Mouse (Mus musculus): ENCODE measurements around the gene Gclc. TPM values are rescaled to one million over a fixed set of nuclear protein-coding genes. Genes with fewer than 3 reads are reported as not detected.

Gclc gene
- total RNA-seq, 1 experiment: 25.2 TPM

DNA sequence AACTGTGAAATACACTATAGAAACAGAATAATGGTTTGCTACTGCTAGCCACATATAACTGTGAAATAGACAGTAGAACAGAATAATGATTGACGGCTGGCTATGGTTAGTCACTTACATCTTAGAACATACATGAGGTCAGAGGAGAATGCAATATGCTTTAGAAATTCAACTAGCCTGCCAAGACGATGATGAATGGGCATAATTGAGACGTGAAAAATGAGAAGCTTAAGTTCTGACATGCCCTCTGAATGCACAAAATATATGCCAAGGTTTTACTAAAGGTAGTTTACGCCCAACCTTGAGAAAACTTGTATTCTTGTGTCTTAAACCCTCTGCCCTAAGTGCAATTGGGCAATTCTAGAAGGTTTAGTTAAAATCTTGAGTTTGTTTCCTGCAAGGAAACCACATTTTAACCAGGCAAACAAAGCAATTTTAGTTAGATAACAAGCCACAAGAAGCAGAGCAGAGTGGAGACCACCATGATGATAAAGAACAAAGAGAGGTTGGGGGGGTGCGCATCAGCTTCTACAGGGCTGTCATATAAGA is 43.2 kb upstream of the Gclc start:
- H3K9me3 ChIP-seq (ENCODE audit: control insufficient read depth, insufficient read depth, low read depth, low read length): no peaks in the 10 kb centered on the region
- no peaks in the 10 kb centered on the region for H3K36me3 ChIP-seq (ENCODE audit: control insufficient read depth, insufficient read depth, low read length, poor library complexity, severe bottlenecking)
- no peaks in the 10 kb centered on the region for H3K4me1 ChIP-seq (ENCODE audit: control insufficient read depth in 2 of 2, insufficient read depth in 2 of 2, low read length in 2 of 2, poor library complexity in 1 of 2)
- in situ Hi-C loops (cut with MboI; ENCODE audit: low sequenced_read_pairs in 2 of 2, unreplicated experiment in 2 of 2): no loop called here
- no peak for TF ChIP-seq ZC3H11A (IDR thresholded peaks at IDR 0.05; ENCODE audit: borderline replicate concordance, low read depth, low read length)
- TF ChIP-seq HCFC1 (IDR thresholded peaks at IDR 0.05; ENCODE audit: borderline replicate concordance, insufficient read depth, low read length): no peak
- no peak for TF ChIP-seq ZNF384 (IDR thresholded peaks at IDR 0.05; ENCODE audit: low read depth, low read length)
- no peak for TF ChIP-seq CHD2 (IDR thresholded peaks at IDR 0.05; ENCODE audit: low read depth, low read length)
- no peak overlapping the region for H3K27ac ChIP-seq (ENCODE audit: insufficient read depth, low read depth, low read length, poor library complexity, severe bottlenecking)
- H3K9ac ChIP-seq (ENCODE audit: insufficient read depth, low read depth, low read length, poor library complexity, severe bottlenecking): no peak overlapping the region
- no peak for DNase-seq (ENCODE audit: low read depth, low spot score)
- H3K4me3 ChIP-seq (ENCODE audit: insufficient read depth in 1 of 2, low read depth in 1 of 2, low read length in 2 of 2, poor library complexity in 1 of 2, severe bottlenecking in 1 of 2): no peak overlapping the region

DNA sequence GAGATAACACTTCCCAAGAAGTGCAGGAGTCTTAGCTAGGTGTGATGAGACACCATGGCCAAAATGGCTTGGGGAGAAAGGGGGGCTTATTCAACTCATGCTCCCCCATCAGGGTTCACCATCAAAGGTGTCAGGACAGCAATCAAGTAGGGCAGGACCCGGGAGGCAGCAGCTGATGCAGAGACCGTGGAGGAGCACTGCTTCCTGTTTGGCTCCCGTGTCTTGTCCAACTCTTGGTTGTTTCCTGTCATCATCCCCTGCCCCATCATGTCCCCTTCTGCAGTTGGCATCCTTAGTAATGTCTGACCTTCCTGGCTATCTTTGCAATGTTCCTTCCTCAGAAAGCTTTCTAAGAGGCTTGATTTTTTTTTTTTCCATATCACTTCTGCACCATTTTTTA is 41.5 kb upstream of the Gclc start:
- in situ Hi-C loops (cut with MboI; ENCODE audit: low sequenced_read_pairs in 2 of 2, unreplicated experiment in 2 of 2): no loop called here
- Histone ChIP-seq H3K36me3 (ENCODE audit: control insufficient read depth, insufficient read depth, low read length, poor library complexity, severe bottlenecking) (no peaks in the 10 kb centered on the region), H3K9me3 (ENCODE audit: control insufficient read depth, insufficient read depth, low read depth, low read length) (no peaks in the 10 kb centered on the region), H3K4me1 (ENCODE audit: control insufficient read depth in 2 of 2, insufficient read depth in 2 of 2, low read length in 2 of 2, poor library complexity in 1 of 2) (no peaks in the 10 kb centered on the region), H3K4me3 (ENCODE audit: insufficient read depth in 1 of 2, low read depth in 1 of 2, low read length in 2 of 2, poor library complexity in 1 of 2, severe bottlenecking in 1 of 2) (no peak overlapping the region), H3K9ac (ENCODE audit: insufficient read depth, low read depth, low read length, poor library complexity, severe bottlenecking) (no peak overlapping the region), H3K27ac (ENCODE audit: insufficient read depth, low read depth, low read length, poor library complexity, severe bottlenecking) (no peak overlapping the region)
- no peak for TF ChIP-seq MAFK (IDR thresholded peaks at IDR 0.05; ENCODE audit: insufficient read depth, low read depth, low read length)
- no peak for TF ChIP-seq HCFC1 (IDR thresholded peaks at IDR 0.05; ENCODE audit: borderline replicate concordance, insufficient read depth, low read length)
- no peak for TF ChIP-seq ZNF384 (IDR thresholded peaks at IDR 0.05; ENCODE audit: low read depth, low read length)
- TF ChIP-seq ZC3H11A (IDR thresholded peaks at IDR 0.05; ENCODE audit: borderline replicate concordance, low read depth, low read length): no peak
- TF ChIP-seq CHD2 (IDR thresholded peaks at IDR 0.05; ENCODE audit: low read depth, low read length): no peak
- no peak for DNase-seq (ENCODE audit: low read depth, low spot score)

DNA sequence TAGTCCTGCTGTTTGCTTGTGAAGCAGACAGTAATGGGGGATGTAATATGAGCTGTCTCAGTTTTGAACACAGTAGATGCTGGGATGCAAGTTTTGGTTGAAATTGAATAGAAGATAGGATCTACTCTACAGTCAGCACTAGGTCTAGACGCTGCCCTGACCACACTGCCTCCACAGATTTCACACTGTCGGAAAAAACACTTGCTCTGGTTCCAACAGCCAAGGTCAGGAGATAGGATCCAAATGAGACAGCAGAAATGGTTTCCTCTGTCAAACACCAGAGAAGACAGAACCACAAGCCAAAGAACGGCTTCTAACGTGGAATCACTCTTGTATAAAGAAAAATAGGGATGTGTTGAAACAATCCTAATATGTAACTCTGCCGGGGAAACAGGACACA is 41.0 kb upstream of the Gclc start:
- in situ Hi-C loops (cut with MboI; ENCODE audit: low sequenced_read_pairs in 2 of 2, unreplicated experiment in 2 of 2): no loop called here
- H3K4me3 ChIP-seq (ENCODE audit: insufficient read depth in 1 of 2, low read depth in 1 of 2, low read length in 2 of 2, poor library complexity in 1 of 2, severe bottlenecking in 1 of 2): no peak overlapping the region
- H3K27ac ChIP-seq (ENCODE audit: insufficient read depth, low read depth, low read length, poor library complexity, severe bottlenecking): no peak overlapping the region
- H3K36me3 ChIP-seq (ENCODE audit: control insufficient read depth, insufficient read depth, low read length, poor library complexity, severe bottlenecking): no peaks in the 10 kb centered on the region
- DNase-seq (ENCODE audit: low read depth, low spot score): no peak
- TF ChIP-seq ZNF384 (IDR thresholded peaks at IDR 0.05; ENCODE audit: low read depth, low read length) (no peak), HCFC1 (IDR thresholded peaks at IDR 0.05; ENCODE audit: borderline replicate concordance, insufficient read depth, low read length) (no peak), ZC3H11A (IDR thresholded peaks at IDR 0.05; ENCODE audit: borderline replicate concordance, low read depth, low read length) (no peak), CHD2 (IDR thresholded peaks at IDR 0.05; ENCODE audit: low read depth, low read length) (no peak), MAFK (IDR thresholded peaks at IDR 0.05; ENCODE audit: insufficient read depth, low read depth, low read length) (no peak)
- no peak overlapping the region for H3K9ac ChIP-seq (ENCODE audit: insufficient read depth, low read depth, low read length, poor library complexity, severe bottlenecking)
- no peaks in the 10 kb centered on the region for H3K9me3 ChIP-seq (ENCODE audit: control insufficient read depth, insufficient read depth, low read depth, low read length)
- no peaks in the 10 kb centered on the region for H3K4me1 ChIP-seq (ENCODE audit: control insufficient read depth in 2 of 2, insufficient read depth in 2 of 2, low read length in 2 of 2, poor library complexity in 1 of 2)

DNA sequence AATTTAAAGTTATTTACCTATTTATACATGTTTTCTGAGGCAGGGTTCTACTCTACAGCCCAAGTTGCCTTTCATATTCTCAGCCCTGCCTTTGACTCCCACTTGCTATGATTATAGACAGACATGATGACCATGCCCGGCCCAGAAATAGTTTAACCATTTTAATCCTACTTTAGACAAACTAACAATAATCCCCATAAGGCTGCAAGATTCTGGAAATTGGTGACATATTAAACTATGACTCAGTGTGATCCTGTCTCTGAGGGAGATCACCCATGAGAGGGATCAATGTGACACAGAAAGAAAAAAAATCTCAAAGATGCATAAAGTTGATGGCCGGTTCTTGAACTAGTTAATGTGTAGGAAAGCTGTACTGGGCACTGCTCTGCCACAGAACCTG is 39.1 kb upstream of the Gclc start:
- Histone ChIP-seq H3K36me3 (ENCODE audit: control insufficient read depth, insufficient read depth, low read length, poor library complexity, severe bottlenecking) (no peaks in the 10 kb centered on the region), H3K27ac (ENCODE audit: insufficient read depth, low read depth, low read length, poor library complexity, severe bottlenecking) (no peak overlapping the region), H3K9me3 (ENCODE audit: control insufficient read depth, insufficient read depth, low read depth, low read length) (no peaks in the 10 kb centered on the region), H3K4me3 (ENCODE audit: insufficient read depth in 1 of 2, low read depth in 1 of 2, low read length in 2 of 2, poor library complexity in 1 of 2, severe bottlenecking in 1 of 2) (no peak overlapping the region), H3K9ac (ENCODE audit: insufficient read depth, low read depth, low read length, poor library complexity, severe bottlenecking) (no peak overlapping the region), H3K4me1 (ENCODE audit: control insufficient read depth in 2 of 2, insufficient read depth in 2 of 2, low read length in 2 of 2, poor library complexity in 1 of 2) (no peaks in the 10 kb centered on the region)
- TF ChIP-seq MAFK (IDR thresholded peaks at IDR 0.05; ENCODE audit: insufficient read depth, low read depth, low read length): no peak
- TF ChIP-seq HCFC1 (IDR thresholded peaks at IDR 0.05; ENCODE audit: borderline replicate concordance, insufficient read depth, low read length): no peak
- no peak for TF ChIP-seq ZC3H11A (IDR thresholded peaks at IDR 0.05; ENCODE audit: borderline replicate concordance, low read depth, low read length)
- no peak for TF ChIP-seq CHD2 (IDR thresholded peaks at IDR 0.05; ENCODE audit: low read depth, low read length)
- TF ChIP-seq ZNF384 (IDR thresholded peaks at IDR 0.05; ENCODE audit: low read depth, low read length): no peak
- in situ Hi-C loops (cut with MboI; ENCODE audit: low sequenced_read_pairs in 2 of 2, unreplicated experiment in 2 of 2): no loop called here
- no peak for DNase-seq (ENCODE audit: low read depth, low spot score)

DNA sequence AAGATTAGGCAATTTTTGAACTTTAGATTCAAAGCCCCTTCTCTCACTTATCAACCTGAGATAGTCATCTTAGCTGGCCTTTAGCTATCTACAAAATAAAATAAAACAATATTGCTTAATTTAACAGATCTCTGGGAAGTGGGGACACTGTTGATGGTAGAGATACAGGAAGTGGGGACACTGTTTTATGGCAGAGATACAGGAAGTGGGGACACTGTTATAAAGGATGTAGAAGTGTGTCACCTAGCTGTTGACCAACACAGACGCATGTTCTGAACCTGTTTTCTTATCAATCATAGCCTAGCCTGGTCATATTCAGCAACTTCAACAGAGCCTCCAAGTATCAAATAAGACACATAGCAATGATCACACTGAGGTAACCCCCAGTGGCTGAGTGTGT is 38.3 kb upstream of the Gclc start:
- no peak for TF ChIP-seq MAFK (IDR thresholded peaks at IDR 0.05; ENCODE audit: insufficient read depth, low read depth, low read length)
- no peak for TF ChIP-seq ZNF384 (IDR thresholded peaks at IDR 0.05; ENCODE audit: low read depth, low read length)
- no peak for TF ChIP-seq HCFC1 (IDR thresholded peaks at IDR 0.05; ENCODE audit: borderline replicate concordance, insufficient read depth, low read length)
- no peak for TF ChIP-seq CHD2 (IDR thresholded peaks at IDR 0.05; ENCODE audit: low read depth, low read length)
- no peak for TF ChIP-seq ZC3H11A (IDR thresholded peaks at IDR 0.05; ENCODE audit: borderline replicate concordance, low read depth, low read length)
- Histone ChIP-seq H3K27ac (ENCODE audit: insufficient read depth, low read depth, low read length, poor library complexity, severe bottlenecking) (no peak overlapping the region), H3K9ac (ENCODE audit: insufficient read depth, low read depth, low read length, poor library complexity, severe bottlenecking) (no peak overlapping the region), H3K36me3 (ENCODE audit: control insufficient read depth, insufficient read depth, low read length, poor library complexity, severe bottlenecking) (no peaks in the 10 kb centered on the region), H3K4me1 (ENCODE audit: control insufficient read depth in 2 of 2, insufficient read depth in 2 of 2, low read length in 2 of 2, poor library complexity in 1 of 2) (no peaks in the 10 kb centered on the region), H3K4me3 (ENCODE audit: insufficient read depth in 1 of 2, low read depth in 1 of 2, low read length in 2 of 2, poor library complexity in 1 of 2, severe bottlenecking in 1 of 2) (no peak overlapping the region), H3K9me3 (ENCODE audit: control insufficient read depth, insufficient read depth, low read depth, low read length) (no peaks in the 10 kb centered on the region)
- in situ Hi-C loops (cut with MboI; ENCODE audit: low sequenced_read_pairs in 2 of 2, unreplicated experiment in 2 of 2): no loop called here
- no peak for DNase-seq (ENCODE audit: low read depth, low spot score)
